Mouse (Mus musculus) heart, adult 11 months (tissue): ENCODE measurements around the gene Gpx4.
A peak's percentile ranks its signal among the peaks of the same experiment; 100 is the strongest.

Experiments used
- DNase-seq: peaks from one replicate; pipeline ENCODE4 v3.0.0; 2022

The Gpx4 gene

DNA sequence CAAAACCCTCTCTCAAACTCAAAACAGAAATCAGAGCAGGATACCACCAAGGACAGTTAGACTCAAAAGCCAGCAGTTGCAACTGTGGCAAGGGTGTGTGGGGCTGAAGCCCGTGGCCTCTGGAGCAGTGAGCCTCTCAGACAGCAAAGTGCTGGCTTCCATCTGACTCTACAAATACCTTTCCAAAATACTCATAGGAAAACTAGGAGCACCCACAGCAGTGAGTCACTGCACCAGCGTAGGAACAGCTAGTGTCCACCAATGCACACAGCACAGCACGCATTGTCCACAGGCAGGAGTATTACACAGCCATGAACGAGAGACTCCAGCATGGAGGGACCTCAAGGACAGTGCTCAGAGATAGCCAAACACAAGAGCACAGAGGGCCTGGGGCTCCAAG is 29.4 kb downstream of the Gpx4 start:
- DNase-seq, result no peak

DNA sequence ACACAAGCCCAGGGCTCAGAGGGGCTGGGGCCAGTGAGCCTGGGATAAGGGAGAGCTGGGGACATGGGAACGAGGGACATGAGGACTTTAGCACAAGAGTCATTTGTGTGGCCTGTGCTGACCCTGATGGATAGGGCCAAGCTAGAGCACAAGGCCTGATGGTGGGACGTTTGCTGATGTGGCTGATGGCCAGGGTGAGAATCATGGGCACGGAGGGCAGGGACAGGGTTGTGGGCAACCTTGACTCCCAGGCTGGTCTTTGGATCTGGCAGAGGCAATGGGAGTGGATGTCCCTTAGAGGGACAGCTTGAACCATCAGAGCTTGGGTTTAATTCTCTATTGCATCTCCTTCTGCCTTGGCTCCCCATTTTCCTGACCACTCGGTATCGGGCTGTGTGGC is 30.3 kb downstream of the Gpx4 start:
- no peak for DNase-seq

DNA sequence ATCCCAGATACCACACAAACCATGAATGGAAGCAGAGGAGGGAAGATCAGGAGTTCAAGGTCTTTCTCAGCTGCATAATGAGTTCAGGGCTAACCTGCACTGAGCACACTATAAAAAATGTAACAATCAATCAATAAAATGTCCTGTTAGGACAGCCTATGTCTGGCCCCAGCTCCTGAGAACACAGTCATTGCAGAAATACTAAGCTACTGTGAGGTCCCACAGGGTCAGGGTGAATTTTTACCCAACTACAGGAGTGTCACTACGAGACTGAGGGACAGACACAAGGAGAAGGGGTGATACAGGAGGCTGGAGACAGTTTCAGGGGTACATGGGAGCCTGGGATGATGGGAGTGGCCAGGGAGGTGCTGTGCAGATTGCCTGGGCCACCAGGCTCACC is 31.4 kb downstream of the Gpx4 start:
- no peak for DNase-seq

DNA sequence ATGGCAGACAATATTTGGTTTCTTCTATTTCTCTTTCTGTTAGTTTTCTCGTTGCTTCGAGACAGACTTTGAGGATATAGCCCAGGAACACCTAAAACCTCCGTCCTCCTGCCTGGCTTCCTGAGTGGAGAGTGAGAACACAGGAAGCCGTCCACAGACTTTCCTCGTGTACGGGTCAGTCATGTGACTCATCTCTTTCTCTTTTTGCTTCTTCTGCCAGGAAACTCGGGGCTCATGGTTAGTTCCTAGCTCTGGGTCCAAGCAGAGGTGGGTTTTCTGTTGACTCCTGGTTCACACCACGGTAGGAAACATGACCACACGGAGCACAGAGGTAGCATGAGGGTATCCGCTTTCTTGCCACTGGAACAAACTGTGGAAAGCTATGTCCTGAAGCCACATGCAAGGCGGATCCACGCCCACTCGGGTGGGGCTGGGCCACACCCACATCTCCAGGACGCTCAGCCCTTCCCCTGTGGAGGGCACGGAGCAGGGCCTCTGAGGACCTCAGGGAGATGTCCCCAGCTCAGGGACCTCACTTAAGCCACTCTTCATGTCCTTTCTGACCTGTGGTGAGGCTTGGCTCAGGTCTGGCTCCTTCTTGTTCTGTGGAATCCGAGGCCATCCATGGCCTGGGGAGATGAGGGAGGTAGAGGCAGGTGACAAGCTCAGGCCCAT is 33.6 kb downstream of the Gpx4 start:
- no peak for DNase-seq

DNA sequence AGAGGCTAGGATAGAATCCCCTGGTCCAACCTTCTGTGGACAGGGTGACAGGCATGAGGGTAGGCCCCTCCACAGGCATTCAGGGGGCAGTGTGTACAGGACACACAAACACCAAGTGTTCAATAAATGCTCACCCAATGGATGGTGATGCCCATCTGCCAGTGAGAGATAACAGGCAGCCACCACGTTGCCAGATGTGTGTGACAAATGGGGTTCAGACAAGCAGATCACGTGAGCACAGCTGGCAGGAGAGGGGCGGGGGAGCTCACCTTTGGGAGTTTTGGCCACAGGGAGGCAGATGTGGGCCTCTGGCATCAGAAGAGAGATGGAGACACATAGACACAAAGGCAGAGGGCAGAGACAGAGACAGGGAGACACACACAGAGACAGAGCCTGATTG is 34.1 kb downstream of the Gpx4 start:
- no peak for DNase-seq

DNA sequence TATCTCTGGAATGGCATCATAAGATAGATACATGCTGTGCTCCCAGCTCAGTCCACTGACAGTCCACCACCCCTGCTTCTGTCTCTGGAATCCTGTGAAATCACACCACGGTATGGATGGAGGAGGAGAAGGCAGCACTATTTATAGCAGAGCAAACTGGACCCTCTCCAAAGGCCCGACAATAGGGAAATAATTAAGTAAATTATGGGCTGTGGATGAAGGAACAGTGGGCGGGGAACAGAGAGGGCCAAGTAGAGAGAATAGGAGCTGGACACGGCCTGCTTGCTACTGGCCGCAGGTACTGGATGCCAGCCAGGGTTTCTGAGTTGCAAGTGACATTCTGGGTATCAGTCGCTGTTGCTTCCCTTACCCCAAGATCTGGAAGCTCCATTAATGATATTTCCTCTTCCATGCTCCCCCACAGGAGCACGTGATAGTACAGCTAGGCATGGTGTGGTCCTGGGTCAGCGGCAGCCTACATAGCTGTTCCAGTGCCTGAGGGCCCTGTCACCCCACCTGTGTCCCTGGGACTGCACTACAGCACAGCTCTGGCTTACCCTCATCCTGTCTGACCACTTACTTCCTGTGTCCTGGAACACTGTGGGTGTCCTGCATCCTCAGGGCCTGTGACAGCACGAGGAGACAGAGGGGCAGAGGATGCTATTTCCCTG is 38.0 kb downstream of the Gpx4 start:
- peak; percentile 96 for DNase-seq

DNA sequence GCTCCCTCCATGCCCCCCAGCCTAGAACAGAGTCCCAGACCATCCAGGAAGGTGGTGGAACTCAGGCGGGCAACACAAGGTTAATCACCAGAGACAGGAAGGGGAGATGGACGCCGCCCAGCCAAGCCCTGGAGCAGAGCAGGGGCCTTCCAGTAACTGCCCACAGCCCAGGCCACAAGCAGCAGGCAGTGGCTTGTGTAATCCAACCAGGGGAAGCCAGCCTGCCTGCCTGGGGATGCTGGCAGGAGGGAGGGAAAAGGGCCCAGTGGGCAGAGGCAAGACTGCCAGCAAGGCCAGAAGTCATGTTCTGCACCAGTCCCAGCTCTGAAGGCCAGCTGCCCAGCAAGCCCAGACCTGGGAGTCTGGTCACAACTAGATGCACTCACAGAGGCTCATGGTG is 39.9 kb downstream of the Gpx4 start:
- peak; percentile 96 for DNase-seq

DNA sequence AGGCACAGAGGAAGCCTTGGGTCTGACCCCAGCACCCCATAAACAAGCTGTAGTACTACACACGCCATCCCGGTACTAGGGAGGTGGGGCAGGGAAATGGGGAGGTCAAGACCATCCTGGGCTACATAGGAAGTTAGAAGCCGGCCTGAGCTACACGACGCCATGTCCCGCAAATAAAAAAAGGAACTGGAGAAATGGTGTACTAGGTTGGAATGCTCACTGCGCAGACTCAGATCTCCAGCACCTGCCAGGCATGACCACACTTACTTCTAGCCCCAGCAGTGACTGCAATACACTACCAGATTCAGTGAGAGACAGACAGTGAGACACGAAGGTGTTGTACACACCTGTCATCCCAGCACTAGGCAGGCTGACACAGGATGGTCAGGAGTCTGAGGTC is 40.5 kb downstream of the Gpx4 start:
- DNase-seq, result no peak

DNA sequence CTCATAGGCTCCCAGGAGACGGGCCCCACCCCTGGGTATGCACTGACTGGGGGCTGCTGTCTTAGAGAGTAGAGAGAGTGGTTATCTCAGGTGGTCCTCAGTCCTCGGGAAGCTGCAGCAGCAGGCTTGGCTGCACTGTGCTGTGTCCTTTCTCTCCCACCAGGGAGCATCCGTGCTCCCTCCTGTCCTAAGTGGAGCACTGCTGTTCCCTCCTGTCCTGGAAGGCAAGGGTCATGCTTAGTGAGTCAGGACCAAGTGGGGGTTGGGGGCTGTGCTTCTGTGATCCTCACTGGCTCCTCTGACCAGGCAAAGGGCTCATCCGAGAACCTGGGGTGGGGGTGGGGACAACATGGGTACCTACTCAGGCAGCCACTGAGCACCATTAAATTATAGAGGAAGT is 42.2 kb downstream of the Gpx4 start:
- DNase-seq, result no peak

DNA sequence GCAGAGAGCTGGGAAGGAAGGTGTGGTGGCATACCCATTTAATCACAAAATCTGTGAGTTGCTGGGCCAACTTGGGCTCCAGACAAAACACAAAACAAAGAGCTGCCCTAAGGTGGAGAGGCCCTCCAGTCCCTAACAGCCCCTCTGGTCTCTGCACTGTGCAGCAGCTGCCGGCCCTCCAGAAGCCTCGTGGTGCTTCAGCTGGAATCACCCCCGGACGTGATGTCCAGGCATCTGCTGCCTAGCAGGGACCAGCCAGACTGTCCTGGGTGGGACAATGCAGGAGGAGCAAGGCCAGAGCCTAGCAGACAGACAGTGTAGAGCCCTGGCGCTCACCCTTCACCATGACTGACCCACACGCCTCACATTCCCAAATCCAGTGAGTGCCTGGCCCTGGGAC is 44.6 kb downstream of the Gpx4 start:
- no peak for DNase-seq

DNA sequence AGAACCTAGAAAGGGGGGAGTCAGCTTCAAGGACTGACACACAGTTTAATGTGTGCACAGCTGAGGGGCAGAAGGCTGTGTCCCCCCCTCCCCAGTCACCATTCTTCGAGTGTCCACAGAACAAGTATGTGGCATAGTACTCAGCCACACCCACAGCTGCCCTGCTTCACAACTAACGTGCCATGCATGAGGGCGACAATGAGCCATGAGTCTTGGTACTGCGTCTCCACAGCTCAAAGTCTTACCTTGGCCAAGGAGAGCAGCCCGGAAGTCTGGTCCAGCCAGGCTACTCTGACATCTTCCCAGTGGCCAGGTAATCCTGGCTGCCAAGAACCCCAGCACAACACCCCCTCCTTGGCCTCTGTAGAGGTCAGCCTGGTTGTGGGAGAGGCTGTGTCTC is 45.7 kb downstream of the Gpx4 start:
- no peak for DNase-seq

DNA sequence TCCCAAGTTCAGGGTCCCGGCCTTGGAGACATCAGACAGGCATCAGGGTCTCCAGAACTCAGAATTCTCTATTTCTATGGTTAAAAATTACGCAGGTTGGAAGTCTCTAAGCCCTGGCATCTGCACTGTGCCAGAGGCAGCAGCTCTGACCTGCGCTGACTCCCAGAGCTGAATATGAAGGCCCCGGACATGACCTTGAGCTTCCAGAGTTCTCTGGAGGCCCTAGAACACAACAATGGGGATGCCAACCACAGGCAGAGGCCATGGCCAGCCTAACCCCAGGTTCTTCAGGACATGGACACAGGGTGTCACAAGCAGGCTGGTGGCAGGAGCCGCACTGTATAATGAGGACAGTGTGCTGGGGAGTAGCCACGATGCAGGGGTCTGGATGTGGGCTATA is 47.1 kb downstream of the Gpx4 start:
- no peak for DNase-seq

DNA sequence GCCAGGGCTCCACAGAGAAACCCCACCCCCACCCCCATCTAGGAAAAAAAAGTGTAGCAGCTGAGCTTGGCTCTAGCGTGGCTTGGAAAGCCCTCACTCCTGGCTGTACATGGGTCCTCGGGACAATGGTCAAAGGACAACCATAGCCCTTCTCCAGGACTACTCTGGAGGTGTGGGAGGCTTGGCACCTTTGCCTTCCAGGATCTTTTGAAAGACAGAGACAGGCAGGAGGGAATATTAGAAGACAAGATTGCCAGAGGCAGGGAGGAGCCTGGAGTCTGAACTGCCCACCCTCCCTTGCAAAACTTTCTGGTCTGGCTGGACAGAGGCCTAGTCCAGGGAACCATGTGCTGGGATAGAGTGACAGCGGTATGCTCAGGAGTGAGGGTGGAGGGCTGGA is 47.7 kb downstream of the Gpx4 start:
- DNase-seq, result no peak

DNA sequence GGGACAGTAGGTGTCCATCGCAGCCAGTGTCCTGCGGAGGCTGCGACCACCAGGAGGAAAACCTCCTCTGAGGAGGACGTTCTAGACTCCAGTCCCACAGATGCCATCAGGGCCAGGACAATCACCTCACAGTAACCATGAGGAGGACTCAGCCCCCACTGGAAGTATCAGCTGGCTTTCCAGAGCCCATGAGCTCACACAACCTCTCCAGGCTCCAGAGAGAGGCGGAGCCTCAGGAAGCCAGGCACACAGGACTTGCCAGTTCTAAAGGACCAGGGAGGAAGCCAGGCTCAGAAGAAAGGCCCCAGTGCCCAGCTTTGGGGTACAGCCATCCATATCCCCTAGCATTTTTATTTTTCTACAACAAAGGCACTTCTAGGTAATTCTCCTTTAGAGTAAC is 48.6 kb downstream of the Gpx4 start:
- peak; percentile 95 for DNase-seq

DNA sequence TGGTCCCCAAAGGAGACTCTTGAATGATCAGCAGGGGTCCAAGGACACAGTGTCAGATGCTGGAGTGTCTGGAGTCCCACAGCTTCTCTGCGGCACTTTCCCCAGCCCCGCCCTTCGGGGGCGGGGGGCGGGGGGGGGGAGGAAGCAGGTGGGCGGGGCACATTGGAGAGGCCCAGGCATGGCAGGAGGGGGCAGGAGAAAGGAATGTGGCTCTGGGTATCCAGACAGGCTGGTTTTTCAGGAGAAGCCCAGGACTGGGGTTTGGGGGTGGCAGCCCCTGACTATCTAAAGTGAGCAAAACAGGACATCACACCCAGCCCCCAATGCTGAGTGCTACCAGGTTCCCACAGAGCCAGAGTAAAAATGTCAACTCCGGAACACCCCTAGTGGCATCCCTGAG is 50.3 kb downstream of the Gpx4 start:
- no peak for DNase-seq

DNA sequence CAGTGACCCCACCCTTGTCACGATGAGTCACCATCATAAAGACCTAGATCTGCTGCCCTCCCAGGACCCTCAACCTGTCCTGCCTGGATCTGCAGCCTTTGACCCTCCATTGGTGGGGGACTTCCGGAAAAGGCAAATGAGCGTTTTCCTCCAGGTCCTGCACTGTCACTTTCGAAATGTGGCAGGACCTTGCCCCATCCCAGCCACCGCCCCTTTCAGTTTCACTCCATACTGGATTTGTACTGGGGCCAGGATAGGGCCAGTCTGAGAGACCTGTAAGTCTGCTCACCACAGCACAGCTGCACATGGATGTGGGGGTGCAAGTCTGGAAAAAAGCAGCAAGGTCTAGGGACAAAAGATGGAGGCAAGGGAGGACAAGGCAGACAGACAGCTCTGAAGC is 51.7 kb downstream of the Gpx4 start:
- DNase-seq, result peak; percentile 94

DNA sequence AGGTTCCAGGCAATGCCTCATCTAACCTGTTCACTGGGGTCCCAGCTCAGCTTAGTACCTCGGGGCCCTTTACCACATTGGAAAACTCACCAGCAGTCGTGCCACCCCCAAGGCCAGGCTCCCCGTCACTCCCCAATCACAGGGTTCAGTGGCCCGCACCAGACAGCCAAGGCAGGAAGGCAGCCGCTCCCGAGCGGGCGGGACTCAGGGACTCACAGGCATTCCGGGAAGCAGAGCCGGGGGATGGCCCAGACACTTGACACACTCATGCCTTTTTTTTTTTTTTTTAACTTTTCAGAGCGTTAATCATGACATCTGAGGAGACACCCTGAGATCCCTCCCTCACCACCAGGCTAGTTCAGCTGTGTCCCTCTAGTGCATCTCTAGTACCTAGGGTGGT is 54.0 kb downstream of the Gpx4 start:
- DNase-seq, result peak; percentile 96

DNA sequence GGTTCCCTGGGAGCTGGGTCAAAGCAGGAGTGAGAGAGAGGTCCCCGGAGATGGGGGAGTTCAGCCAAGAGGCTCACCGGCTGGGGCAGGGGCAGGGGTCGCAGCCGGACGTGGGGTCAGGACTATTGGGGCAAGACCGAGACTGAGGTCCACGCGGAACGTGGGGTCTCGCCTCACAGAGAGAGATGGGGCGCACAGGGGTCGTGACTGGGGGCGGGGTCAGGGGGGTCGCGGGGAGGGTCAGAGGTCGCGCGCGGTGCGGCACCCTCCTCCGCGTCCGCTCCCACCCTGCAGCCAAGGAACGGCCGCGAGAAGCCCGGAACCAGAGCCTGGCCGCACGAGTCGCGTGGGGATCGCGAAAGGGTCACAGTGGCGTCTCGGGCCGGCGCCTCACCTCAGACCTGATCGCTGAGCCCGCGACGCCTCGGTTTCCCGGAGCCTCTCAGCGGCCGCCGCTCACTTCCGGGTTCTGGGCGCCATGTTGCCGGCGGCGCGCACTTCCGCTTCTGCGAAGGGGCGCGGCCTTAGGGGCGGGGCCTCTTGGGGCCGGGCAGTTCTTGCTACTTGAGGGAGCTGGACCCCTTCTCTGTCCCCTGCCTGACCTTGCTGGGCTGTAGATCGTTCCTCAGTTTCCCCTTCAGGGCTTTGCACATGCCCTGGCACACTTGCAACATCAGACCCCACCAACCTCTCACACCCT is 55.4 kb downstream of the Gpx4 start:
- peak; percentile 99 for DNase-seq

DNA sequence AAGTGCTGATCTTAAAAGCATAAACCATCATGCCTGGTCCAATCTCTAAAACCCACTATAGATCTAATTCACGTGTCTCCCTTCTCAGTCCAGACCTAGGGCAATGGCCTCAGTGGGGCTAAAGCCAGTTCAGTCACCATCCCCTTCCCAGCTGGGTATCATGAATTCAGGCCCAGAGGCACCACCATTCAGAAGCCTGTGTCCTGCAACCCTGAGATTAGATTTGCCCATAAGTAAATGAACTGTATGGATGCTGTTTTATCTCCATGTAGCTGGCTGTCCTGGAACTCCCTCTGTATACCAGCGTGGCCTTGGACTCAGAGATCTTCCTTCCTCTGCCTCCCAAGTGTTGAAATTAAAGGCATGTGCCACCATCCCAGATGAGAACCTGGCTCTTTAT is 56.1 kb downstream of the Gpx4 start:
- no peak for DNase-seq

DNA sequence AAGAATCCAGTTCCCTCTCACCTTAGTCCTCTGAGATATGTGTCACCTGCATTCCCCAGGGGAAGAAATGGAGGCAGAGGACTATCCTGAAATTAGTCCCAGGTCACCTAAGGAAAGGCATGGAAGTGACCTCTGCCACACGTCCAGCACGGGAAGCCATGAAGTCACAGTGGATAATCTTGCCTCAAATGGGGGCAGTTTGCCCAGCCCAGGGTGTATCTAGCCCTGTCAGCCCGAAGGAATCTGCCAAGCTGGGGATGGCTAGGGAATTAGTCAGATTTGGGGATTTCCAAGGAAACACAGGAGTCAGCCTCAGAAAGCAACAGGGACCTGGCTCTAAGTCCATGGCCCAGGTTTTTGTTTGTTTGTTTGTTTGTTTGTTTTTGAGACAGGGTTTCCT is 57.2 kb downstream of the Gpx4 start:
- no peak for DNase-seq

DNA sequence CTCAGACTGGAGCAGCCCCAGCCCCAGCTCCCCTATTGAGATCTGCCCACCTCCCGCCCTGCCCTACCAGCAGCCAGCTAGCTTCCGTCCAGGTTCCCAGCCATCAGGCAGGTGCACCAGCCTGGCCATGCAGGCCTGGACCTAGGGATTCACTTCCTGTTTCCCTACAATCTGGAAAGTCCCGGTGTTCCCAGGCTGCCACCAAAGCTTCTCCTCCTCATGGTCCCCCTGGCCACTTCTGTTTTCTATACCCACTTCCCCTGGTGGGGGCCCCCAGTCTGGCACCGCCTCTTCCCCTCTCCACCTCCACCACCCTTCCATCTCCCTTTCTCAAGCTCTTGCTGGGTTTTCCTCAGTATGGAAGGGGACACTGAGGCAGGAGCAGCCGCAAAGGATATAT is 58.5 kb downstream of the Gpx4 start, which contains the start of gene Sbno2:
Gene Sbno2 (minus strand): TSS at position 112 of the 400 bp plus-strand sequence.
- DNase-seq, result peak; percentile 95

DNA sequence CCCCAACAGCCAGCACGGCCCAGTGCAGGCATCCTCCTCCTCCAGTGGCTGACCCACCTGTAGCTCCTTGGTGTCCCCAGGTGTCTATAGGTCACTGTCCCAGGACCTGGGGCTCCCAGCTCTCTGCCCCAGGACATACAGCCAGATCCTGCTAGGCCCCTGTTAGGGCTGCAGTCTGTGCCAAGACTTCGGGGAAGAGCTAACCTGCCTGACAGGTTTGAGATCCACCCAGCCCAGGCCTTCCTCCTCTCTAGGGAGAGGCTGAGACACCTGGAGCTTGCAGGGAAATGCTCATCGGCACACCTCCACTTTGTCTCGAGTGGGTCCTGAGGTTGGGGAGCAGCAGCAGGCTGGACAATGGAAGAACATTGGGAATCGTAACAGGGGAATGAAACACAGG is 59.0 kb downstream of the Gpx4 start:
- DNase-seq, result no peak
